Mouse (Mus musculus): ENCODE measurements around the gene Trir. TPM values are rescaled to one million over a fixed set of nuclear protein-coding genes. Genes with fewer than 3 reads are reported as not detected.

Gene Trir
- total RNA-seq (2021), result 10 to 100 TPM; 80.7 to 84.2 TPM

GRCm38 (mm10) chr8:85026670-85027515 is at the start of gene Trir:
Gene Trir (plus strand): TSS chr8:85026823.
- intact Hi-C loops (cut with DNase I), result loop anchor here (5.0 kb wide), 1 partner anchor 50 kb away; the partner anchor contains the start of gene Junb
- DNase-seq, result peak; percentile 97 to 98

GRCm38 (mm10) chr8:84977435-84978247 is 49.0 kb upstream of the Trir start:
- intact Hi-C loops (cut with DNase I), result loop anchor here (5.0 kb wide), 2 partner anchors 50 to 315 kb away; partner anchors contain the start of genes Asna1, Ier2 and Trir
- DNase-seq, result peak; percentile 70 to 82

DNA sequence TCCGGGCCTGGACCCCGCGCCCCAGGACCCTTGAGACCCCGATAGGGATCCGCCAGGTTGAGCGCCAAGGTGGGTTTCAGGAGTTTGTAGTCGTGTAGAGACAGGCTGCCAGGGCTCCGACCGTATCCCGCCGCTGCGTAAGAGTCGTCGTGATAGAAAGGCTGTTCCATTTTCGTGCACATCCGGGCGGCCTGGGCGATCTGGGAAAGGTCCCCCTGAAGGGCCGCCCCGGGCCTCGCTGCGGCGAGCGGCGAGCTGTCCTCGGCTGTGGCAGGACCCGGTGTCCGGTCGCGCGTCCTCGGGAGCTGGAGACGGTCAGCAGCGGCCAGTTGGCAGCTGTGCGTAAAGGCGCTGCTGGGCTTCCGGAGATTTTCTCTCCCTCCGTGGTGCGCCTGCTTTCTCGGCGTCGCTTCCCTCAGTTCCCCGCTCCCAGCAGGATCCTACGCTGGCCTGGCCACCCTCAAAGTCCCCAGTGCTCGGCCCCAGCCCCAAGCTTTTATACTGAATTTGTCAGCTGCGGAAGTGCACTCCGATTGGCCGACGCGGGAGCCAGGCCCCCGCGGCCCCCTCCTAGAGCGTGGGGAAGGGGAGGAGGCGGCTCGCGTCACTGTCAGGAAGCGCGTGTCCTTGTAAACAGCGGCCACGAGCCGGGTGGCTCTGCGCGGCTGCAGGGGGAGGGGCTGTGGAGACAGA is 48.2 kb upstream of the Trir start, which contains the start of gene Junb:
TSS of gene Junb (minus strand) at position 471 of the 693 bp plus-strand sequence.
- intact Hi-C loops (cut with DNase I), result loop anchor here (5.0 kb wide), 2 partner anchors 49 to 316 kb away; partner anchors contain the start of genes Asna1, Ier2 and Trir
- peak; percentile 96 to 97 for DNase-seq

DNA sequence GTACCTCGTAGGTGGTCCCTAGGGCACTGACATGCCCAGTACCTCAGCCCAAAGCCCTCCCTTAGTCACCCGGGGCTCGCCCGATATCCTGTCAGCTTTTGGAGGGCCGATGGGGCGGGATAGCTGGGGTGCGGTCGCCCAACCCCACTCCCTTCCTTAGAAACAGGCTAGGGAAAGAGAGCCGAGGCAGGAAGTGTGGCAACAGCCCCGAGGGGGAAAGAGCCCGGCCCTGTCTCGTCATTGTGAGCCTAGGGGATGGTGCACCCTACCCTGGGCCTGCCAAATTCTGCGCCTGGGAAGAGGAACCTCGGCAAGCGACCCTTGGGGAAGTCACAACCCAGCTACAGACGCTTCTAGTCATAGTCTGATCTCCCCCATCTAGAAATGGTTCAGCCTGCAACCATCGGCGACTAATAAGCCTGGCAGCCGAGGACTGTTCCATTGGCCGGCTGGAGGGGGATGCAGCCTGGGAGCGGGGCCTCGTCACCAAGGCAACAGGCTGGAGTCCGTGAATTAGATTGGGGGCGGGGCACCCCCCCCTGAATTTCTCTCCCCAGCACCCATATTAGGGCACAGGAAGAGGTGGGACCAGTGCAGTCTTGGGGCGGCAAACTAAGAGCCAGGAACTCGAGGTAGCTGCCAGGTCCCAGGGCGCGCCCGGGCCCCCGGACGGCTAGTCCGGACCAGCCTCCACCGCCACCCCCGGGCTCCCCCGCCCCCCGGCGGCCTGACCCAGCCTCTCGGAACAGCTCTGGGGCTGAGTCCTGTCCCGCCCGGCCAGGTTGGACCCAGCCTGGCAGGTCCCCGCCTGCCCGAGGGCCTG is 46.8 kb upstream of the Trir start:
- DNase-seq, result peak; percentile 90 to 95
- intact Hi-C loops (cut with DNase I), result loop anchor here (5.0 kb wide), 3 partner anchors 47 to 778 kb away; partner anchors contain the start of genes Asna1, Ier2 and Trir

DNA sequence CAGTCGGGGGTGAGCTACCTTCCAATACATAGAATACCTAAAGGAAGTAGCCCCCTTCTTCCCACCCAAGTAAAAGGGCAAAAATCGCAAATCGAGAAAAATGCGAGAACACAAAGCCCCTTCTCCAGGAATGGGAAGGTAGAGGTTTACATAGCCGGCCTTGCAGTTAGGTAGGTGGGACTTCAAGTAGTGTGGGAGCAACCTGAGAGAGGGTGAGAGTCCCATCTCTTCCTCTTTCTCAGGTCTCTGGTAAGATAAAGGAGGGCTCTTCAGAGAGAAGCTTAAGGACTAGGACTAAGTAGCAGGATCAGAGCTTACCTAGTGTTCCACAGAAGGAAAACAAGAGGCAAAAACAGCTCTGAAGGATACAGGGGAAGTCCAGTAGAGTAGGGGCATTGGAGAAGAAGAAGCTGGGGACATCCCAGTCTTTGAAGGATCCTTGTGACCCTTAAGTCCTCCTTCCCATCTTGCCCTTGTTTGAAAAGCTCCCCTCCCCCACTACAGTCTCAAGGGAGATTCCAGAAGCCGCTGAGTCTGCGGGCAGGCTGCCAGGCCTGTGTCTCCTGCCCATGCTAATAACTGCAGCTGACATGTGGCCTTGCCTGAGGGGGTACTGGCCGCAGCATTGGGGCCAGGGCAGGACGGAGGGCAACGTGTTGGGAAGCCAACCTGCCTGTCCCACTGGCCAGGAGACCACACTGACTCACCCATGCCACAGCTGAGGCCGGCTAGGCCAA is 45.8 kb upstream of the Trir start:
- DNase-seq, result peak; percentile 78
- intact Hi-C loops (cut with DNase I), result loop anchor here (5.0 kb wide), 1 partner anchor 778 kb away; no protein-coding TSS in a partner anchor

GRCm38 (mm10) chr8:84981644-84982498 is 44.8 kb upstream of the Trir start:
- DNase-seq, result no peak

GRCm38 (mm10) chr8:84982499-84983011 is 44.1 kb upstream of the Trir start:
- intact Hi-C loops (cut with DNase I), result loop anchor here (5.0 kb wide), 1 partner anchor 780 kb away; no protein-coding TSS in a partner anchor
- DNase-seq, result no peak

More at GRCm38 (mm10) chr8:84981644-84982498, 44.8 kb upstream of the Trir start:
- intact Hi-C loops (cut with DNase I), result loop anchor here (5.0 kb wide), 1 partner anchor 780 kb away; no protein-coding TSS in a partner anchor

- intact Hi-C loops (cut with DNase I), result loop anchor here (5.0 kb wide), 1 partner anchor 782 kb away; no protein-coding TSS in a partner anchor
- DNase-seq, result no peak
Measured at GRCm38 (mm10) chr8:84984294-84985048, 42.2 kb upstream of the Trir start.

- no peak for DNase-seq
- intact Hi-C loops (cut with DNase I), result no loop called here
Measured at GRCm38 (mm10) chr8:84985049-84985683, 41.5 kb upstream of the Trir start.

GRCm38 (mm10) chr8:84985684-84986378 is 40.8 kb upstream of the Trir start:
- intact Hi-C loops (cut with DNase I), result no loop called here
- peak; percentile 84 to 89 for DNase-seq

- intact Hi-C loops (cut with DNase I), result no loop called here
- no peak for DNase-seq
Measured at GRCm38 (mm10) chr8:84986379-84986945, 40.2 kb upstream of the Trir start.

DNA sequence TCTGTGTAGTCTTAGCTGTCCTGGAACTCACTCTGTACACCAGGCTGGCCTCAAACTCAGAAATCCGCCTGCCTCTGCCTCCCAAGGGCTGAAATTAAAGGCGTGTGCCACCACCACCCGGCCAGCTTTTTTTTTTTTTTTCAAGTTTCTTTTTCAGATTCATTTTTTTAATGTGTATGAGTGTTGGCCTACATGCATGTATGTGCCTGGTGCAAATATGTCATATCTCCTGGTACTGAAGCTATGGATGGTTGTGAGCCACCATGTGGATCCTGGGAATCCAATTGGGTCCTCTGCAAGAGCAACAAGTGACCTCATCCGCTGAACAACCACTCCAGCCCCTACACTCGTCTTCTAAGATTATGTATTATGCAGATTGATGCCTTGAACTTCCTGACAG is 39.2 kb upstream of the Trir start:
- intact Hi-C loops (cut with DNase I), result no loop called here
- DNase-seq, result no peak

DNA sequence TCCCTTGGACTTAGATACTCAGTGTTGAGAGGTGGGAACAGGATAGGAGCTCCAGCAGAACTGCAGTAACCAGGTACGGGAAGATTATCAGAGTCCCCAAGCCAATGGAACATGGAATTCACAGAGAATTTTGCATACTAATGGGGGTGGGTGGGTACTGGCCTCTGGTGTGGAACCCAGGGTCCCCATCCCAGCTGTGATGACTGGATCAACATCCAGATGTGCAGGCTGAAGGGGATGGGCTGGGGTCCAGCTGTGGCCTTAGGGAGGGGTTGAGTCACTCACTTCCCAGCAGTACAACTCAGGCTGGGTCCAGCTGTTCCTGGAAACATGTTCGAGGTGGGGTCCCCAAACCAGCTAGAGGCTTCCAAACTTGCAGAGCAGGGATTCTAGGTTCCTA is 38.7 kb upstream of the Trir start:
- intact Hi-C loops (cut with DNase I), result no loop called here
- DNase-seq, result no peak

DNA sequence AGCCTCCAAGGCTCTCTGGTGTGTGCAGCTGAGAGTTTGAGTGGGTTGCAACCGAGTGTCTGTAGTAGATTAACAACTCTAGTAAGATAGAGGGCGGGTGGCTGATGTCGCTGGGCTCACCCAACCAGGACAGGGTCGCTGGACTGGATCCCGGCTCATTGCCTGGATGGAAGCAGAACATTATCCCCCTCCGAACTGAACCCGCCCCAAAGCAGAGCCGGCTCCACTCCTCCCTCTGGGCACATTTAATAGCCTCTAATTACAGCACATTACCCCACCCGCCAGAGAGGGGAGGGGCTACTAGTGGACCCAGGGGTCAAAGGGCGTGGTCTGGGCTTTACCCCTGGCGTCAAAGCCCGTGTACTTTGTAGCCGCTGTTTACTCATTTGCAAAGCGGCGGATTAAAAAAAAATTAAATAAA is 37.3 kb upstream of the Trir start:
- DNase-seq, result peak in 1 of 2 experiments; percentile 62
- intact Hi-C loops (cut with DNase I), result no loop called here

DNA sequence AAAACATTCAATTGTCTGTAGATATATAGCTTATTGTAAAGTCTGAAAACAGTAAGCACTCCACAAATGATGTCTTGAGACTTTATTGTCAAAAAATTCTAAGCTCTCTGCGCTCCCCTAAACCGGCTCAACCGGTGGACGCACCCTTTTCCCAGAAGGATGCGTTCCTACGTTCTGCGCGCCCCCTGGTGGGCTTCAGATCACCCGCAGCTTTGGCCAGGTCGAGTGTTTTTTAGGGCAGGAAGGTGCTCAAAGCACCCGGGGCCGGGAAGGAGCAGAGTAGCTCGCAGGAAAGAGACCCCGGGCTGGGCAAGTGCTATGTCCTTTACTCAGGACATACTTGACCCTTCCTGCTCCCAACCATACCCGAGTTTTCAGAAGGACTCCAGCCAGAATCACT is 36.8 kb upstream of the Trir start:
- intact Hi-C loops (cut with DNase I), result loop anchor here (1.0 kb wide), 1 partner anchor 15 kb away; no protein-coding TSS in a partner anchor
- peak; percentile 95 to 97 for DNase-seq

Data from heart, postnatal 36 days (tissue).